Mouse (Mus musculus) liver, postnatal 0 days (tissue): ENCODE results near the gene Dpep1.
"Not testable (repeated sequence)": the region's sequence is repeated elsewhere in the genome, so short reads cannot be mapped to it uniquely, and the experiment has no call there.

Source experiments
- CTCF ChIP-seq: sonication (generic); IDR thresholded peaks from 2 replicates; pipeline ENCODE4 v1.5.1; 2016; ENCODE audit warnings: antibody characterized with exemption, low read depth
- EP300 ChIP-seq: IDR thresholded peaks from 2 replicates; pipeline ENCODE4 v1.6.1; 2016; ENCODE audit warnings: antibody characterized with exemption, low read depth, mild to moderate bottlenecking

- not testable (repeated sequence) for TF ChIP-seq CTCF, EP300
Observed at GRCm38 (mm10) chr8:123197016-123197415, 11.0 kb downstream of the Dpep1 start.
